Mouse (Mus musculus): ENCODE results near the gene Ltbp1.

GRCm38 (mm10) chr17:75368580-75368979 lies 363.2 kb downstream of the Ltbp1 start:
- TF ChIP-seq ZKSCAN1 (IDR thresholded peaks at IDR 0.05; ENCODE audit: borderline replicate concordance, low read depth, low read length) (no peak), ETS1 (conservative IDR thresholded peaks at IDR 0.05; ENCODE audit: low read depth, low read length) (no peak), CTCF (conservative IDR thresholded peaks at IDR 0.05 in 1 of 2, IDR thresholded peaks at IDR 0.05 in 1 of 2; ENCODE audit: low read depth in 2 of 2, low read length in 2 of 2) (no peak), POLR2A (IDR thresholded peaks at IDR 0.05; ENCODE audit: low read depth, low read length) (no peak), HCFC1 (IDR thresholded peaks at IDR 0.05; ENCODE audit: low read depth, low read length) (no peak), MAFK (IDR thresholded peaks at IDR 0.05; ENCODE audit: insufficient replicate concordance, low read length) (no peak), ZMIZ1 (IDR thresholded peaks at IDR 0.05; ENCODE audit: low read depth, low read length) (no peak), KAT2A (IDR thresholded peaks at IDR 0.05; ENCODE audit: insufficient replicate concordance, low read length) (no peak), RAD21 (IDR thresholded peaks at IDR 0.05; ENCODE audit: low read depth, low read length) (no peak), NELFE (IDR thresholded peaks at IDR 0.05; ENCODE audit: low read depth, low read length) (no peak), TCF12 (IDR thresholded peaks at IDR 0.05; ENCODE audit: low read depth, low read length) (no peak), USF1 (IDR thresholded peaks at IDR 0.05; ENCODE audit: low read depth, low read length) (no peak), MAZ (IDR thresholded peaks at IDR 0.05; ENCODE audit: low read depth, low read length) (no peak), UBTF (IDR thresholded peaks at IDR 0.05; ENCODE audit: low read depth, low read length) (no peak)

Data from CH12.LX (cell line).